Mouse (Mus musculus) ES-E14 (cell line): Measurements from ENCODE around the gene Chd9. TPM values are rescaled to one million over a fixed set of nuclear protein-coding genes. Genes with fewer than 3 reads are reported as not detected.

Source experiments
- DNase-seq: peaks from one replicate; pipeline ENCODE4 v3.0.0-alpha.2; 2013; ENCODE audit warnings: low read depth, low spot score
- H3K27ac ChIP-seq: 2 replicates; pipeline ENCODE4 v1.5.1; 2012; ENCODE audit warnings: low read depth, mild to moderate bottlenecking, low read length, moderate library complexity, mixed read lengths; ENCODE audit not compliant: poor library complexity, insufficient read depth, severe bottlenecking
- H3K36me3 ChIP-seq: 2 replicates; pipeline ENCODE4 v1.6.1; 2012; ENCODE audit warnings: mild to moderate bottlenecking, low read length, moderate library complexity, mixed read lengths; ENCODE audit not compliant: control insufficient read depth, poor library complexity, insufficient read depth, severe bottlenecking
- H3K4me1 ChIP-seq, 2 experiments: fragments of 150-350 bp in 1 of 2; sonication (generic) in 1 of 2; 2 replicates each; pipeline ENCODE4 v1.6.1; 2012; ENCODE audit warnings: low read length in 2 of 2, mild to moderate bottlenecking in 1 of 2, mixed read lengths in 1 of 2; ENCODE audit not compliant: control insufficient read depth in 2 of 2, insufficient read depth in 2 of 2, poor library complexity in 1 of 2
- H3K4me3 ChIP-seq, 2 experiments: fragments of 150-350 bp in 1 of 2; sonication (generic) in 1 of 2; 2 replicates each; pipeline ENCODE4 v1.5.1; 2012; ENCODE audit warnings: low read length in 2 of 2, low read depth in 1 of 2, mild to moderate bottlenecking in 1 of 2, mixed read lengths in 1 of 2; ENCODE audit not compliant: insufficient read depth in 1 of 2, poor library complexity in 1 of 2, severe bottlenecking in 1 of 2
- H3K9ac ChIP-seq: 2 replicates; pipeline ENCODE4 v1.6.1; 2012; ENCODE audit warnings: low read depth, mild to moderate bottlenecking, low read length, mixed read lengths; ENCODE audit not compliant: poor library complexity, insufficient read depth, severe bottlenecking
- H3K9me3 ChIP-seq: fragments of 150-350 bp; sonication (generic); 2 replicates; pipeline ENCODE4 v1.6.1; 2012; ENCODE audit warnings: low read depth, mild to moderate bottlenecking, low read length; ENCODE audit not compliant: control insufficient read depth, insufficient read depth
- CHD2 ChIP-seq: IDR thresholded peaks from 2 replicates; pipeline ENCODE4 v1.6.1; 2014; ENCODE audit warnings: mild to moderate bottlenecking, low read depth, low read length, inconsistent platforms
- HCFC1 ChIP-seq: IDR thresholded peaks from 2 replicates; pipeline ENCODE4 v1.6.1; 2012; ENCODE audit warnings: low read length, inconsistent platforms, borderline replicate concordance; ENCODE audit not compliant: insufficient read depth
- MAFK ChIP-seq: IDR thresholded peaks from 2 replicates; pipeline ENCODE4 v1.6.1; 2014; ENCODE audit warnings: mild to moderate bottlenecking, low read depth, low read length, inconsistent platforms; ENCODE audit not compliant: insufficient read depth
- ZC3H11A ChIP-seq: IDR thresholded peaks from 2 replicates; pipeline ENCODE4 v1.6.1; 2012; ENCODE audit warnings: low read depth, mild to moderate bottlenecking, inconsistent platforms, low read length, borderline replicate concordance
- ZNF384 ChIP-seq: IDR thresholded peaks from 2 replicates; pipeline ENCODE4 v1.6.1; 2012; ENCODE audit warnings: low read depth, low read length, inconsistent platforms
- in situ Hi-C, 2 experiments: fragments of 600-800 bp; cut with MboI; formaldehyde crosslinking; loops; one replicate each; pipeline ENCODE4 v1.15.1; 2025; ENCODE audit warnings: low sequenced_read_pairs in 2 of 2, inconsistent platforms in 1 of 2; ENCODE audit not compliant: unreplicated experiment in 2 of 2
- total RNA-seq: library from RNA; depleted of rRNA; stranded (reverse); fragments of 300-350 nt; gene quantifications from 2 replicates; pipeline ENCODE4 v1.2.3, GENCODE M21; 2012

Chd9 gene
- total RNA-seq, 1 experiment: 32.4 TPM

DNA sequence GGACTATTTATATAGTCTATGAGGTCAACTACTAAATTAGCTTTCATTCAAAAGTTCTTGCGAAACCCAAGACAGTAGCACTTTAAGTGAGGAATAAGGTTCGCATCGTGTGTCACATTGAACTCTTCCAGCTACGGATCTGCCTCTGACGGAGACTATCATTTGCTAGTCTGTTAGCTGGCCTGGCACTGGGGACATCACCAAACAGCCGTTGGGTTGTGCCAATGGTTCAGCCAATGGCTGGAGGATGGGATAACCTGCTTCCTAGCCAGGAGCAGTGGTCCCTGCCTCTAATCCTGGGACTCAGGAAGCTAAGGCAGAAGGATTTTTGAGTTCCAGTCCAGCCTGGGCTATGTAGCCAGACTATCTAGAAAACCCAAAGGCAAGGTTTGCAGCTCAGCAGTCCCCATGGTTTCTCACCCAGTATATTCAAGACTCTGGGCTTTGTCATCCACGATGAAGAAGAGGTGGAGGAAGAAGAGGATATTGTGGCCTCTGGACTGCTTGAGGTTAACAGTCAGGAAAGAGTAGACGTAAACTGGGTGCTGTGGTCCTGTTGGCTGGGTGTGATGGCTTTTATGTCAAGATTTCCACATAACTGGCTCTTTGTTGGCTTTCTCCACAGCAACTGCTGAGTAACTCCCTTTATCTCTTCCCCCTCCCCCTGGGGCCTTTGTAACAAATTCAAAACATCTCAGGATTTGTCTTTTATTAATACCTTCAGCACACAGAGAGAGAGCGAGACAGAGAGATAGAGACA, 8.4 kb upstream of the Chd9 start:
- Histone ChIP-seq H3K36me3 (no peaks in the 10 kb centered on the region), H3K9me3 (no peaks in the 10 kb centered on the region), H3K9ac (no peak overlapping the region), H3K4me1 (peaks cover 2 to 16% of the 10 kb centered on the region in 2 experiments; a peak in 1 of 4 replicates), H3K4me3 (no peak overlapping the region), H3K27ac (no peak overlapping the region)
- no peak for TF ChIP-seq HCFC1
- TF ChIP-seq CHD2: no peak
- TF ChIP-seq ZC3H11A: no peak
- no peak for TF ChIP-seq MAFK
- no peak for TF ChIP-seq ZNF384
- in situ Hi-C loops: no loop called here
- no peak for DNase-seq

DNA sequence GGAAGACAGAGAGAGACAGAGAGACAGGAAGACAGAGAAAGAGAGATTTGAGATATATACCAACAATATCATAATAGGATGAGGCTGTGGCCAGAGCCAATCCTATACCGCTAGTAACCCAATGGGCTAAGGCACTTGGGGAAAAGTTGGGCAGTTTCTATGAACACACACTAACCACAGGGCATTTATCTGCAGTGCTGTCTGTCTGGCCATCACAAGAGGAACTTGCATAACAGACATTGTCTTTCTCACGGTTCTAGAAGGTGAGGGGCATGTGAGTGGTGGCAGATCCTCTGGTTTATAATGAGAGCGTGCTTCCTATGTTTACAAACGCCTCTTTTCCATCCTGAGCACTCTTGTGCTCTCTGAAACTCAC, 7.8 kb upstream of the Chd9 start:
- Histone ChIP-seq H3K36me3 (no peaks in the 10 kb centered on the region), H3K9ac (no peak overlapping the region), H3K4me3 (no peak overlapping the region), H3K27ac (no peak overlapping the region), H3K9me3 (no peaks in the 10 kb centered on the region), H3K4me1 (peaks cover 2 to 17% of the 10 kb centered on the region in 2 experiments; a peak in 1 of 4 replicates)
- DNase-seq: no peak
- in situ Hi-C loops: no loop called here
- TF ChIP-seq ZNF384: no peak
- no peak for TF ChIP-seq HCFC1
- TF ChIP-seq MAFK: no peak

DNA sequence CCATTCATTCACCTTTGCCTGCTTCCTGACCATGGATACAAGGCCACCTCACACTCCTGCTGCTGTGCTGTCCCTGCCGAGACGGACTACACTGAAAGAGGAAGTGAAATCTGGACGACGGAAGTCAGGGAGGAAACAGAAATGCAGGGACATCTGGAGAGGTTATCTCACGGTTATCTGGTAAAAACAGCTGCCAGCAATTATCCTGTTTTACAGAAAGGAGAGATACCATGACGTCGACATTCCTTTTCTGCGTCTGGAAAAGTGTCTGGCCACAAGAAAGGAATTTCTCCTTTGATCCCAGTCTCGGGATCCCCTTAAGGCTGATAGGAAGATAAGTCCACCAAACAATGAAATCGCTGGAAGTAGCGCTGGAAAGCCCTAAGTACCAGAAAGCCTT, 5.7 kb upstream of the Chd9 start:
- TF ChIP-seq ZNF384 (no peak), MAFK (no peak), CHD2 (no peak), HCFC1 (no peak), ZC3H11A (no peak)
- no peaks in the 10 kb centered on the region for H3K36me3 ChIP-seq
- 0 out of 4 replicates have a peak overlapping the region, but pooled peaks of 1 of the 2 experiments have one; percentile 5 for H3K4me3 ChIP-seq
- no peak overlapping the region; the same call in 1 of the 2 replicates for H3K27ac ChIP-seq
- H3K4me1 ChIP-seq: peaks cover 0 to 18% of the 10 kb centered on the region in 2 experiments; a peak in 2 of 4 replicates
- peak overlapping the region; percentile 33; the same call in 1 of the 2 replicates for H3K9ac ChIP-seq
- H3K9me3 ChIP-seq: no peaks in the 10 kb centered on the region
- in situ Hi-C loops: no loop called here
- no peak for DNase-seq

DNA sequence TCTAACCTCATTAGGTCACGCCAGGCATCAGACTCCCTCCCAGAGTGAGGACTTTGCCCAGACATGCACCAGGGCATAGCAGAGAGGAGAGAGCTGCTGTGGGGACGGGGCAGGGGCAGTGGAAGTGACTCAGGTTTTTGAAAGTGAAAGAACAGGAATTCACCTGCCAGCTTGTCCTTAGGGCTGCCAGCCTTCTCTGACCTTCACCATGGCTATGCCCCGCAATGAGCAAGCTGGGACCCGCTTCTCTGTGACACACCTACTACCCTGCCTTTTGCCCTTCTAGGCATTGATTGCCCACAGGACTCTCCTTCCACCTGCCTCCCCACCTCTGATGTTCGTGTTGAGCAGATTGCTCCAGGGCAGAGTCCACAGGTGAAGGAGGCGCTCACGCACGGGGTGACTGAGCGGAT, 2.7 kb upstream of the Chd9 start:
- peaks cover 0 to 15% of the 10 kb centered on the region in 2 experiments; a peak in 2 of 4 replicates for H3K4me1 ChIP-seq
- H3K27ac ChIP-seq: peak overlapping the region; percentile 83
- H3K4me3 ChIP-seq: no peak overlapping the region
- peak overlapping the region; percentile 71 for H3K9ac ChIP-seq
- H3K36me3 ChIP-seq: no peaks in the 10 kb centered on the region
- no peak for TF ChIP-seq ZC3H11A
- peak; percentile 34; the same call in 1 of the 2 replicates for TF ChIP-seq MAFK
- in situ Hi-C loops: no loop called here
- peak; percentile 54 for DNase-seq
- H3K9me3 ChIP-seq: no peaks in the 10 kb centered on the region
